8 mouse cellular contexts compared by ENCODE assay signal in the genomic region with DNA sequence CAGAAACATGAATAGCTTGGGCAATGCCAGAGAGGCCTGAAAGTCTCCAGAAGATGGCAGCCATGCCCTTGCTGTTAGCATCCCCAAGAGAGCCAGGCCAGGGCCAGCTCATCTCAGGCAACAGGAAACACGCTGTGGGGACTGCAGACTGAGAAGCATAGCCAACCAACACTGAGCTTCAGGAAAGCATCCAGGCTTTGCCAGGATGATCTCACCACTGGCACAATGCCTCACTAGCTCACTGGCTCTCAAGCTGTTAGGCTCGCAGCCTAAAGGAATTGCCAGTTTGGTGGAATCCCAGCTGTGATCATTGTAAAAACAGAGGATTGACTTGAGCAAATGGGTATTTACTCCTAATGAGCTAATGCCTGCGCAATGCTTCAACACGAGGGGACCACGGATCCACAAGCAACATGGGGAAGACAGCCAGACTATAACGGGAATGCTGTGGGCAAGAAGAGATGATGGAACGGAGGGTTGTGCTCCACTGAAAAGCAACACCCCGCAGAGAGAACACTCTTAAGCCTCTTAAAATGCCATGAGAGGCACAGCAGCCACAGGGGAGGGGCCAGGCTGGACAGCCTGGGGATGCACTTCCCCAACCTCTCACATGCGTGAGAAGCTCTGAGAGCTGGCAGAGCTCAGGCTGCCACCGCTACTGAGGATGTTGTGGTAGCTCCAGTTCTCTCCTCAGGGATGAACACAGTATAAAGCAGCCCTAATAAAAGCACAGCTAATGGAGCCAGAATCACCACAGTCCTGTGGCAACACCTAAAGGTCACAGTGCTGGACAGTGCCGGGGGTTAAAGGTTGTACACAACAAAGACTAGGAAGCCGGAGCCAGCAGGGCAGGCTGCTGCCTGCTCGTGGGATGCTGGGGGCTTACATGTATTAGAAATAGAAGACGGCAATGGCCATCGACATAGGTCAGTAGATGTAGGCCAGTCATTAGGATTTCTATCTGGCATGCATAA. TPM values are rescaled to one million over a fixed set of nuclear protein-coding genes. Genes with fewer than 3 reads are reported as not detected.
DNase-seq lines count a peak whose midpoint lies in the region; ATAC-seq lines count a peak whose summit lies in the region.

No protein-coding gene starts in this region.

- no peaks in the 10 kb centered on the region for H3K27me3 ChIP-seq in neural tube, embryonic 13.5 days
- no peaks in the 10 kb centered on the region for H3K27me3 ChIP-seq in forebrain, embryonic 11.5 days (ENCODE audit: control insufficient read depth, insufficient read depth, low read length)
- no peaks in the 10 kb centered on the region for H3K27me3 ChIP-seq in heart, embryonic 16.5 days (ENCODE audit: control insufficient read depth, insufficient read depth, low read length)
- H3K27me3 ChIP-seq in splenic B cell, adult 2 months (ENCODE audit: control insufficient read depth, insufficient read depth, low read length, poor library complexity, severe bottlenecking): no peaks in the 10 kb centered on the region

- H3K4me1 ChIP-seq in neural tube, embryonic 13.5 days (replicated peaks): peaks cover 20% of the 10 kb centered on the region
- peaks cover 8% of the 10 kb centered on the region; the same call in 1 of the 2 replicates for H3K4me1 ChIP-seq in forebrain, embryonic 11.5 days (replicated peaks; ENCODE audit: control insufficient read depth, insufficient read depth, low read length)
- H3K4me1 ChIP-seq in heart, embryonic 16.5 days (ENCODE audit: control insufficient read depth, insufficient read depth, low read length): peaks cover 19% of the 10 kb centered on the region

- DNase-seq in neural tube, embryonic 10.5 days (ENCODE audit: extremely low spot score, low spot score): no peak
- peak; percentile 58 for DNase-seq in forebrain, embryonic 11.5 days (ENCODE audit: low spot score)
- DNase-seq in layer of hippocampus, postnatal 10 days (ENCODE audit: low spot score in 2 of 2): peak; percentile 93 to 94
- DNase-seq in lung, postnatal 25 days (ENCODE audit: low spot score): peak; percentile 85
- DNase-seq in splenic B cell, adult 2 months (ENCODE audit: low read depth, low spot score): peak; percentile 7
- no peak for DNase-seq in spleen, postnatal 10 days (ENCODE audit: low spot score in 2 of 2)

- H3K36me3 ChIP-seq in neural tube, embryonic 13.5 days: peaks cover 33% of the 10 kb centered on the region
- no peaks in the 10 kb centered on the region; the same call in none of the 2 replicates for H3K36me3 ChIP-seq in forebrain, embryonic 11.5 days (ENCODE audit: control insufficient read depth, insufficient read depth, low read length)
- H3K36me3 ChIP-seq in heart, embryonic 16.5 days (ENCODE audit: control insufficient read depth, insufficient read depth): peaks cover 4% of the 10 kb centered on the region
- H3K36me3 ChIP-seq in splenic B cell, adult 2 months (ENCODE audit: control insufficient read depth, insufficient read depth, low read length, poor library complexity, severe bottlenecking): peaks cover 3% of the 10 kb centered on the region; the same call in 1 of the 2 replicates

- 67% methylated on average over 15 of the region's 15 CpGs for WGBS in neural tube, embryonic 13.5 days
- 37% methylated on average over 15 of the region's 15 CpGs for WGBS in forebrain, embryonic 11.5 days
- 52% methylated on average over 15 of the region's 15 CpGs for WGBS in heart, embryonic 16.5 days

- no peak overlapping the region for H3K4me3 ChIP-seq in neural tube, embryonic 13.5 days
- no peak overlapping the region for H3K4me3 ChIP-seq in forebrain, embryonic 11.5 days (ENCODE audit: low read depth, low read length)
- H3K4me3 ChIP-seq in heart, embryonic 16.5 days (ENCODE audit: low read length): no peak overlapping the region

- H3K9me3 ChIP-seq in neural tube, embryonic 13.5 days: no peaks in the 10 kb centered on the region
- no peaks in the 10 kb centered on the region for H3K9me3 ChIP-seq in forebrain, embryonic 11.5 days (ENCODE audit: control insufficient read depth, low read length)
- no peaks in the 10 kb centered on the region for H3K9me3 ChIP-seq in heart, embryonic 16.5 days (replicated peaks; ENCODE audit: control insufficient read depth, low read length)

- H3K9ac ChIP-seq in neural tube, embryonic 13.5 days: no peak overlapping the region; the same call in 1 of the 2 replicates
- no peak overlapping the region for H3K9ac ChIP-seq in forebrain, embryonic 11.5 days (ENCODE audit: low read length)
- peak overlapping the region; percentile 40; the same call in 1 of the 2 replicates for H3K9ac ChIP-seq in heart, embryonic 16.5 days (ENCODE audit: low read length)

- peak overlapping the region; percentile 78 for H3K27ac ChIP-seq in neural tube, embryonic 13.5 days (replicated peaks)
- no peak overlapping the region for H3K27ac ChIP-seq in forebrain, embryonic 11.5 days (ENCODE audit: low read depth, low read length)
- H3K27ac ChIP-seq in heart, embryonic 16.5 days (ENCODE audit: low read length): peak overlapping the region; percentile 77

- H3K4me2 ChIP-seq in neural tube, embryonic 13.5 days: no peak overlapping the region
- H3K4me2 ChIP-seq in forebrain, embryonic 11.5 days (ENCODE audit: low read depth, low read length, severe bottlenecking): no peak overlapping the region
- H3K4me2 ChIP-seq in heart, embryonic 16.5 days (ENCODE audit: low read depth, low read length): peak overlapping the region; percentile 37

- ATAC-seq in neural tube, embryonic 13.5 days (ENCODE audit: low read depth): peak; percentile 86
- ATAC-seq in forebrain, embryonic 11.5 days (replicated peaks; ENCODE audit: low FRiP score): no peak
- peak; percentile 86 for ATAC-seq in heart, embryonic 16.5 days (replicated peaks; ENCODE audit: extremely low read depth, insufficient read depth, low FRiP score)

RNA-seq across cellular contexts. Expression of a gene that starts 59.6 kb away (rescaled TPM):
- polyA plus RNA-seq in neural tube, embryonic 13.5 days (2015; fragmentation: Nextera tagmentation; extraction: Ambion mirVana): 31.7 and 31.9 TPM in 2 replicates
- 41.8 and 49.1 TPM in 2 replicates for polyA plus RNA-seq in forebrain, embryonic 11.5 days (2014; fragmentation: Nextera tagmentation; extraction: Ambion mirVana)
- 23.7 and 27.5 TPM in 2 replicates for polyA plus RNA-seq in heart, embryonic 16.5 days (2015; fragmentation: Nextera tagmentation; extraction: Ambion mirVana)
- total RNA-seq in layer of hippocampus, postnatal 10 days (2021): 10 to 100 TPM; 72.5 to 96.4 TPM

Comparison
In these comparisons a context has a peak if more than half of its experiments do, and no peak if none do; other contexts are left out.
1. DNase-seq: peak in forebrain, embryonic 11.5 days (single experiment), layer of hippocampus, postnatal 10 days (2 of 2), lung, postnatal 25 days (single experiment) and splenic B cell, adult 2 months (single experiment); none in neural tube, embryonic 10.5 days (single experiment) and spleen, postnatal 10 days (0 of 2).